Mouse (Mus musculus): ENCODE results near the gene Gm5737. TPM values are rescaled to one million over a fixed set of nuclear protein-coding genes. Genes with fewer than 3 reads are reported as not detected.

Gm5737 gene
- polyA plus RNA-seq, 1 experiment from 2014 or later, result 0.17 TPM

DNA sequence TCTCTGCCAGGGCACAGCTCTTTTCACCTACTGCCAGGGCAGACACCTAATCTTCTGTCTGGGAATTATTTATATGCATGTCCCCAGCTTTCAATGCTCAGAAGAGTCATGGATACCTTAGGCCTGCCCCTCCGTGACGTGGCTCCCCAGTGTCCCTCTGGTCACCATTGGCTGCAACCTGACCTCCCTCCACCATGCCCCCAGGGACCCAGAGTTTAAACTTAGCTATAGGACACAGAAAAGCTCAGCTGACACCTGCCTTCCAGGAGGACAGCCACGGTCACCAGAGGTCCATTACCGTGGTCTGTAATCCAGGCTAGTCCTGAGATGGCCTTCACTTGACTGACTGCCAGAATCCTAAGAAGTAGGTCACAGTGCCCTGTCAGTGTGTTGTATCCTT, 7.2 kb downstream of the Gm5737 start:
- Histone ChIP-seq H3K9ac (replicated peaks; ENCODE audit: low read length) (no peak overlapping the region), H3K36me3 (ENCODE audit: control insufficient read depth, insufficient read depth, low read length) (no peaks in the 10 kb centered on the region), H3K4me3 (replicated peaks; ENCODE audit: low read depth, low read length) (no peak overlapping the region), H3K4me1 (ENCODE audit: control insufficient read depth, insufficient read depth, low read length) (no peaks in the 10 kb centered on the region), H3K9me3 (ENCODE audit: control insufficient read depth, low read length) (no peaks in the 10 kb centered on the region), H3K4me2 (ENCODE audit: low read length) (no peak overlapping the region), H3K27ac (replicated peaks; ENCODE audit: low read depth, low read length) (no peak overlapping the region), H3K27me3 (ENCODE audit: control insufficient read depth, insufficient read depth, low read length) (no peaks in the 10 kb centered on the region)
- no peak for ATAC-seq (ENCODE audit: low FRiP score, low TSS enrichment)
- no peak for DNase-seq
- 91% methylated on average over 4 of the region's 4 CpGs for WGBS

DNA sequence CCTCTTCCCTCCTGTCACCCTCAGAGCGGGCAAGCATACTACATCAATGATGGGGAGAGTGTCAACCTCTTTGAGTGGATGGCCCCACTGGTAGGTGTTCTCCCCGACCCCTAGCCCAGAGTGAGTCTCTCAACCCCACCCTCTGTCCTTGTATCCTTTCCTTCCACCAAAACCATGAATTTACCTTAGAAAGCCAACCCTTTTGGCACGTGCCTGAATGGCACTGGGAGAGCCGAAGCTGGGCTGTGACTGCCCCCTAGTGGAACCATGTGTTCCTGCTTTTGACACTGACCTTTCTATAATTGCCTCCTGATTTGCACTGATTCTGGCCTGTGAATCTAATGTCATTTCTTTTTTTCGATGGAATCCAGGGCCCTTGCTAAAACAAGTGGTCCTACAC, 11.1 kb downstream of the Gm5737 start:
- 23% methylated on average over 5 of the region's 5 CpGs for WGBS
- ATAC-seq (ENCODE audit: low FRiP score, low TSS enrichment) (peak; percentile 55; the same call in 1 of the 2 replicates), DNase-seq (peak; percentile 88)
- H3K4me3 ChIP-seq (replicated peaks; ENCODE audit: low read depth, low read length), result no peak overlapping the region
- no peak overlapping the region for H3K9ac ChIP-seq (replicated peaks; ENCODE audit: low read length)
- H3K27me3 ChIP-seq (ENCODE audit: control insufficient read depth, insufficient read depth, low read length), result no peaks in the 10 kb centered on the region
- H3K36me3 ChIP-seq (ENCODE audit: control insufficient read depth, insufficient read depth, low read length), result no peaks in the 10 kb centered on the region
- no peak overlapping the region for H3K27ac ChIP-seq (replicated peaks; ENCODE audit: low read depth, low read length)
- no peaks in the 10 kb centered on the region for H3K9me3 ChIP-seq (ENCODE audit: control insufficient read depth, low read length)
- H3K4me1 ChIP-seq (ENCODE audit: control insufficient read depth, insufficient read depth, low read length), result no peaks in the 10 kb centered on the region
- H3K4me2 ChIP-seq (ENCODE audit: low read length), result no peak overlapping the region

DNA sequence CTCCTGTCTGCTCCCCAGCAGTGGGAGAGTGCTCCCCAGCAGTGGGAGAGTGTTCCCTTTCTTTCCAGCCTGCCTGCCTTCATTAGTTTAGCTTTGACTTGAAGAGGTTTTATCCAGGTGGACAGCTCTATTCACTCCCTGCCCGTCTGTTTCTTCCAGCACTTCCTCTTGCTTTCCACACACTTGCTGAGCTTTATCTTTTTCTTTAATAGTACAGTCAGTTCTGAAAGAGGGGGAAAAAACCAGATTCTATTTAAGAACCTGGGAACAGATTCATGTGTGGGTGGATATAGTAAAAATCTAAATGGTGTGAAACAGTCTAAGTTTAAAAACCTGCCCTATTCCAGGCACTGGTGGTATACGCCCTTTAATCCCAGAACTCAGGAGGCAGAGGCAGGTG, 12.9 kb downstream of the Gm5737 start:
- ATAC-seq (ENCODE audit: low FRiP score, low TSS enrichment), result no peak

DNA sequence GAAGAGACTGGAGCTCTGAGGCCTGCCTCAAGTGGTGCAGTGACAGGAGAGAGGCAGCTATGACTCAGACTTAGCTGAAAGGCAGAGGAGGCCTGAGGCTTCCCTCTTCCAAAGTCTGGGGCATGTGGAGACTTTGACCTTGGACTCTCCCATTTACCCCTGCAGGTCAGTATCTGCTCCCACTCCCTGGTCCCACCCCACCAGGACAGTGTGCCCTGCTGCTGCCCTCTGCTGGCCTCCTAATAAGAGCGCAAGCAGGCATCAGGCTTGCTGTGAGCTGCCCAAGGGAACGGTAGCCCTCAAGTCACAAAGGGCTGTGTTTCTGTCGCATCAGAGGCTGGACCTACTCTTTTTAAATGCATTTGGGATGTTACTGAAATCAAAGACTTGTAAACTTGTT, 14.2 kb downstream of the Gm5737 start:
- no peak overlapping the region for H3K4me3 ChIP-seq (replicated peaks; ENCODE audit: low read depth, low read length)
- no peak overlapping the region for H3K4me2 ChIP-seq (ENCODE audit: low read length)
- ATAC-seq (ENCODE audit: low FRiP score, low TSS enrichment), result no peak
- H3K27me3 ChIP-seq (ENCODE audit: control insufficient read depth, insufficient read depth, low read length), result peaks cover 14% of the 10 kb centered on the region; the same call in 1 of the 2 replicates
- peak; percentile 52 for DNase-seq
- WGBS, result 17% methylated on average over 3 of the region's 3 CpGs
- no peak overlapping the region for H3K27ac ChIP-seq (replicated peaks; ENCODE audit: low read depth, low read length)
- 0 out of 2 replicates have a peak, but pooled peaks cover 5% of the 10 kb centered on the region for H3K4me1 ChIP-seq (ENCODE audit: control insufficient read depth, insufficient read depth, low read length)
- no peaks in the 10 kb centered on the region for H3K9me3 ChIP-seq (ENCODE audit: control insufficient read depth, low read length)
- no peaks in the 10 kb centered on the region for H3K36me3 ChIP-seq (ENCODE audit: control insufficient read depth, insufficient read depth, low read length)
- no peak overlapping the region for H3K9ac ChIP-seq (replicated peaks; ENCODE audit: low read length)

More for the DNA sequence above, 12.9 kb downstream of the Gm5737 start:
- H3K4me1 ChIP-seq (ENCODE audit: control insufficient read depth, insufficient read depth, low read length), result no peaks in the 10 kb centered on the region
- H3K9me3 ChIP-seq (ENCODE audit: control insufficient read depth, low read length), result no peaks in the 10 kb centered on the region
- H3K36me3 ChIP-seq (ENCODE audit: control insufficient read depth, insufficient read depth, low read length), result no peaks in the 10 kb centered on the region
- peaks cover 11% of the 10 kb centered on the region; the same call in 1 of the 2 replicates for H3K27me3 ChIP-seq (ENCODE audit: control insufficient read depth, insufficient read depth, low read length)
- 56% methylated on average over 2 of the region's 2 CpGs for WGBS
- no peak overlapping the region for H3K4me3 ChIP-seq (replicated peaks; ENCODE audit: low read depth, low read length)
- no peak overlapping the region for H3K9ac ChIP-seq (replicated peaks; ENCODE audit: low read length)
- no peak overlapping the region for H3K4me2 ChIP-seq (ENCODE audit: low read length)
- H3K27ac ChIP-seq (replicated peaks; ENCODE audit: low read depth, low read length), result no peak overlapping the region
- DNase-seq, result no peak

DNA sequence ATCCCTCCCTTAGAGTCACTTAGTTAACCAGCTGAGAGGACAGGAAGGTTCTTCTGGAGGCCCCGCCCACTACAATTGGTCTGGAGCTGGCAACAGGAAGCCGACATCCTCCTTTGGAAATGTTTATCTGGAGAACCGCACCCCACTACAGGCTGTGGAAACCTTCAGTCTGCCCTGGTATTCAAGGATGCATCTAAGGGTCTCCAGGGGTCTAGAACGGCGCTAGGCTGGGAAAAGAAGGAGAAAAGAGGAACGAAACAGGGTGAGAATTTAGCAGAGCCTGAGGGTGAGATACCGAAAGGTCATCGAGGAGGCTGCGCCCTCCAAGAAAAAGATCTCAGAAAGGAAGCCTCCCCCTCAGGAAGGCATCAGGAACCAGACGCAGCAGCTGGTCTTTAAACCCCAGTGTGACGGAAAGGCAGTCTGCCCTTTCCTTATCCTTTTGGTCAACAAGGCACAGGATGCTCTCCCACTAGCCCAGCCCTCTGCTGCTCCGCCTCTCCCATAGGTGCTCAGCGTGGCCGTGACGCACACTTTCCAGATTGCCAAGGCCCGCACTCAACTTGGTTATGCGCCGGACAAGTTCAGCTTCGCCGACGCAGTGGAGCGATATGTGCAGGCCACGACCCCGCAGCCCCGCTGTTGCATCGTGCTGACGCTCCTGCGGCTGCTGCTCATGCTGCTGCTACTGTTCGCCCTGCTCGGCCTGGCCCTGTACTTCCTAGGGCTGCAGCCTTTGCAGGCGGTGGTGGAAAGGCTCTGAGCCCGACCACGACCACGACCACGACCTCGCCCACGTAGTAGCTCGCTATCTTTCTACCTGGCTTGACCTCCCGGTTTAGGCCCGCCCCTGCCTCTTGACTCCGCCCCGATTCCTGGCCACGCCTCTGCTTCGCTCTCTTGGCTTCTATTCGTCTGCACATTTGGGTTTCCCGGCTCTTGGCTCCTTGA, 18.5 kb downstream of the Gm5737 start:
- Histone ChIP-seq H3K4me1 (ENCODE audit: control insufficient read depth, insufficient read depth, low read length) (0 out of 2 replicates have a peak, but pooled peaks cover 5% of the 10 kb centered on the region), H3K27ac (replicated peaks; ENCODE audit: low read depth, low read length) (0 out of 2 replicates have a peak overlapping the region, but pooled peaks have one; percentile 60), H3K36me3 (ENCODE audit: control insufficient read depth, insufficient read depth, low read length) (no peaks in the 10 kb centered on the region), H3K4me3 (replicated peaks; ENCODE audit: low read depth, low read length) (peak overlapping the region; percentile 50), H3K4me2 (ENCODE audit: low read length) (peak overlapping the region; percentile 89), H3K9me3 (ENCODE audit: control insufficient read depth, low read length) (no peaks in the 10 kb centered on the region), H3K9ac (replicated peaks; ENCODE audit: low read length) (peak overlapping the region; percentile 64), H3K27me3 (ENCODE audit: control insufficient read depth, insufficient read depth, low read length) (peaks cover 16% of the 10 kb centered on the region; the same call in 1 of the 2 replicates)
- 1% methylated on average over 46 of the region's 46 CpGs for WGBS
- DNase-seq (peak; percentile 61), ATAC-seq (ENCODE audit: low FRiP score, low TSS enrichment) (no peak)

DNA sequence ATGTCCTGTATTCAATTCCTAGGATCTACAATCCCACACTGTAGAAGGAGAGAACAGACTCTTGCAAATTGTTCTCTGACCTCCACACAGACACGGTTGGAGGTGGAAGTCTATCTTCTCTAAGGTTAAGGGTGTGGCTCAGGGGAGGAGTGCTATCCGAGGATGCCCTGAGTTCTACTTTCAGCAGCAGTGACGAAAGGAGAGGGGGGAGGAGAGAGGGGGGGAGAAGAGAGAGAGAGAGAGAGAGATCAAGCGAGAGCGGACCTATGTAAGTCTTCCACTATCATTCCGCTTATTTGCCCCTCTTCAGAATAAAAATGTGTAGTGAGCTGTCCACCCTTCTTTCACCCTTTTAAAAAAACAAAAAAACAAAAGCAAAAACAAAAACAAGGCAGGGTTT, 22.3 kb downstream of the Gm5737 start:
- DNase-seq (no peak), ATAC-seq (ENCODE audit: low FRiP score, low TSS enrichment) (no peak)
- H3K4me3 ChIP-seq (replicated peaks; ENCODE audit: low read depth, low read length), result peak overlapping the region; percentile 66
- peak overlapping the region; percentile 29; the same call in 1 of the 2 replicates for H3K9ac ChIP-seq (replicated peaks; ENCODE audit: low read length)
- H3K27me3 ChIP-seq (ENCODE audit: control insufficient read depth, insufficient read depth, low read length), result 0 out of 2 replicates have a peak, but pooled peaks cover 12% of the 10 kb centered on the region
- H3K4me1 ChIP-seq (ENCODE audit: control insufficient read depth, insufficient read depth, low read length), result 0 out of 2 replicates have a peak, but pooled peaks cover 5% of the 10 kb centered on the region
- no peaks in the 10 kb centered on the region for H3K9me3 ChIP-seq (ENCODE audit: control insufficient read depth, low read length)
- WGBS, result 51% methylated on average over 6 of the region's 6 CpGs
- peak overlapping the region; percentile 46; the same call in 1 of the 2 replicates for H3K27ac ChIP-seq (replicated peaks; ENCODE audit: low read depth, low read length)
- no peaks in the 10 kb centered on the region for H3K36me3 ChIP-seq (ENCODE audit: control insufficient read depth, insufficient read depth, low read length)
- H3K4me2 ChIP-seq (ENCODE audit: low read length), result peak overlapping the region; percentile 64

DNA sequence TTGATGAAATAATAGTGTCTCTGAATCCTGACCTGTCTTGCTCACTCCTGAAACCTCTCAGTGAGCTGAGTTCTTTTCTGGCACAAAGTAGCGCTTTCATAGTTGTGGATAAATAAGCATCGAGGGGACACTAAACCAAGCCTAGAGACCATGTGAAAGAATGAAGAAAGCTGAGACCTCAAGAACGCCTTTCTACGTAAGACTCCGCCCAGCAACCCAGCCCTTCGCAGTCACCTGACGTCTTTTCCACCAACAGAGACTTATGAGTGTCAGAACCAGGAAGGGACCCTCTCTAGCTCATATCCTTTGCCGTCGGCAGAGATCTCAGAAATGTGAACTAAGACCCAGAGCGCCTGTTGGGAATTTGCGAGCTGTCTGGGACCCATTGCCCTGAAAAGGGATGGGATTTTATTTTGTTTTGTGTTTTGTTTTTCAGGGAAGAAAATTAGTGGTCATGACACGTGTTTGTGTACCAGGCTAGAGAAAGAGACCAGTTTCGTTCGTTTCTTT, 22.8 kb downstream of the Gm5737 start:
- Histone ChIP-seq H3K4me3 (replicated peaks; ENCODE audit: low read depth, low read length) (peak overlapping the region; percentile 66), H3K27ac (replicated peaks; ENCODE audit: low read depth, low read length) (peak overlapping the region; percentile 46; the same call in 1 of the 2 replicates), H3K9ac (replicated peaks; ENCODE audit: low read length) (peak overlapping the region; percentile 29; the same call in 1 of the 2 replicates), H3K4me2 (ENCODE audit: low read length) (peak overlapping the region; percentile 64), H3K4me1 (ENCODE audit: control insufficient read depth, insufficient read depth, low read length) (0 out of 2 replicates have a peak, but pooled peaks cover 5% of the 10 kb centered on the region), H3K27me3 (ENCODE audit: control insufficient read depth, insufficient read depth, low read length) (0 out of 2 replicates have a peak, but pooled peaks cover 7% of the 10 kb centered on the region), H3K36me3 (ENCODE audit: control insufficient read depth, insufficient read depth, low read length) (no peaks in the 10 kb centered on the region), H3K9me3 (ENCODE audit: control insufficient read depth, low read length) (no peaks in the 10 kb centered on the region)
- DNase-seq, result peak; percentile 88
- peak; percentile 84 for ATAC-seq (ENCODE audit: low FRiP score, low TSS enrichment)
- WGBS, result 11% methylated on average over 14 of the region's 14 CpGs

DNA sequence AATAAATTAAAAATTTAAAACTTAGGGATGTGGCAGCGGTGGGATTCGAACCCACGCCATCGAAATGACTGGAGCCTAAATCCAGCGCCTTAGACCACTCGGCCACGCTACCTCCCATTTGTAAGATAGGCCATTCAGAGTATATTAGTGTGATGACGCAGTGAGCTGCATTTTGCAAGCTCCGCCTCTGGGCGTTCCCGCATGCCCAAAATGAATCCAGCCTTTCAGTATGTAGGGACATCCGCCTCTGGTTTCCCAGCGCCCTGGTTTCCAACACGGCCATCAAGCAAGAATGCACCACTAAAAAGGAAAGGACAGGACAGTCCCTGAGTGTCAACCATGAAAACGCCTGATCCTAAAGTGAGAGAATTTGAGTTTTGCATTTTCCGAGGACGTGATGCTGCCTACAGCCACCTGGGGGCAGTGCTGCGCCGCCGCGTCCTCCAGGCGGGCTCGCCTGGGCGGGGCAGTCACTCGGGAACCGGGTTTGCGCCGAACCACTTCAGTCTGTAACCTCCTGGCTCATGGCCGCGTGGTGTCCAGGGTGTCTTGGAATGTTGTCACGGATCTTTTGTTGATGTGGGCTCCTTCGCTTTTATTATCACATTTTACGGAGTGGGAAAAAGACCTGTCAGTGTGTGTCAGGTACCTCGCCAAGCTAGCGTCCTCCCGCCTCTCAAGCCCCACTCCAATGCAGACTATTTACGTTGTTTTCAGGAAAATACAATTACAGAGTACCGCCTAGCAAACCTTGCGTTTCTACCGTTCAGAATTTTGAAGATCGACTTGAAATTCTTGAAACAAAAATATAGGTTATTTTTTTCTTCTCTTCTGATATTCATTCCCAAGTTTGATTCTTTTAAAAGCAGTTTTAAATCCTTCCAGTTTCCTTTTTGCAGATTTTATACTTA, 23.5 kb downstream of the Gm5737 start:
- H3K9me3 ChIP-seq (ENCODE audit: control insufficient read depth, low read length), result no peaks in the 10 kb centered on the region
- DNase-seq (peak; percentile 97), ATAC-seq (ENCODE audit: low FRiP score, low TSS enrichment) (peak; percentile 94)
- WGBS, result under 1% methylated on average over 41 of the region's 41 CpGs
- H3K4me2 ChIP-seq (ENCODE audit: low read length), result peak overlapping the region; percentile 64
- peak overlapping the region; percentile 66 for H3K4me3 ChIP-seq (replicated peaks; ENCODE audit: low read depth, low read length)
- H3K36me3 ChIP-seq (ENCODE audit: control insufficient read depth, insufficient read depth, low read length), result no peaks in the 10 kb centered on the region
- 0 out of 2 replicates have a peak, but pooled peaks cover 2% of the 10 kb centered on the region for H3K4me1 ChIP-seq (ENCODE audit: control insufficient read depth, insufficient read depth, low read length)
- H3K9ac ChIP-seq (replicated peaks; ENCODE audit: low read length), result peak overlapping the region; percentile 57
- H3K27ac ChIP-seq (replicated peaks; ENCODE audit: low read depth, low read length), result peak overlapping the region; percentile 79
- 0 out of 2 replicates have a peak, but pooled peaks cover 5% of the 10 kb centered on the region for H3K27me3 ChIP-seq (ENCODE audit: control insufficient read depth, insufficient read depth, low read length)

Data from midbrain, embryonic 14.5 days (tissue).